Mouse (Mus musculus) kidney, embryonic 15.5 days (tissue): ENCODE results near the gene Setd5. TPM values are rescaled to one million over a fixed set of nuclear protein-coding genes. Genes with fewer than 3 reads are reported as not detected.

ENCODE experiments used
- ATAC-seq: fragments of 200-750 bp; cut with Nextera tagmentation; replicated peaks from 2 replicates; pipeline ENCODE4 v1.8.0; 2017; ENCODE audit warnings: moderate TSS enrichment; ENCODE audit not compliant: low FRiP score
- H3K27ac ChIP-seq: fragments of 300-500 bp; sonication (generic); 2 replicates; pipeline ENCODE4 v1.5.1; 2015; ENCODE audit warnings: mild to moderate bottlenecking, inconsistent platforms
- H3K27me3 ChIP-seq: fragments of 300-500 bp; sonication (generic); 2 replicates; pipeline ENCODE4 v1.6.1; 2015; ENCODE audit warnings: inconsistent platforms
- H3K36me3 ChIP-seq: fragments of 300-500 bp; sonication (generic); 2 replicates; pipeline ENCODE4 v1.6.1; 2015; ENCODE audit warnings: inconsistent platforms
- H3K4me1 ChIP-seq: fragments of 300-500 bp; sonication (generic); 2 replicates; pipeline ENCODE4 v1.6.1; 2015; ENCODE audit warnings: inconsistent platforms
- H3K4me2 ChIP-seq: fragments of 300-500 bp; sonication (generic); 2 replicates; pipeline ENCODE4 v1.6.1; 2015; ENCODE audit warnings: moderate library complexity, mild to moderate bottlenecking, inconsistent platforms
- H3K4me3 ChIP-seq: fragments of 300-500 bp; sonication (generic); replicated peaks from 2 replicates; pipeline ENCODE4 v1.5.1; 2015; ENCODE audit warnings: mild to moderate bottlenecking, inconsistent platforms
- H3K9ac ChIP-seq: fragments of 300-500 bp; sonication (generic); 2 replicates; pipeline ENCODE4 v1.6.1; 2015; ENCODE audit warnings: mild to moderate bottlenecking, inconsistent platforms
- H3K9me3 ChIP-seq: fragments of 300-500 bp; sonication (generic); replicated peaks from 2 replicates; pipeline ENCODE4 v1.6.1; 2016; ENCODE audit warnings: inconsistent platforms
- WGBS: fragments of 180-500 bp; shearing (Covaris S2); methylation state at CpG from one replicate; pipeline ENCODE4 v1.1.7; 2015; ENCODE audit warnings: mixed read lengths; 5-methylcytosine and 5-hydroxymethylcytosine counted together
- polyA plus RNA-seq: library from polyadenylated mRNA; unstranded; fragments of >200 nt; fragmentation: Nextera tagmentation; extraction: Ambion mirVana; gene quantifications from 2 replicates; pipeline ENCODE4 v1.2.1, GENCODE M21; 2015

The Setd5 gene
- polyA plus RNA-seq, 1 experiment from 2014 or later, result 75.9 TPM

- no peak overlapping the region for H3K9ac ChIP-seq
- 88% methylated on average over 5 of the region's 5 CpGs for WGBS
- ATAC-seq, result no peak
- no peaks in the 10 kb centered on the region for H3K9me3 ChIP-seq
- H3K4me1 ChIP-seq, result peaks cover 21% of the 10 kb centered on the region
- H3K36me3 ChIP-seq, result no peaks in the 10 kb centered on the region
- no peak overlapping the region for H3K4me2 ChIP-seq
- no peak overlapping the region for H3K27ac ChIP-seq
- H3K27me3 ChIP-seq, result no peaks in the 10 kb centered on the region
- no peak overlapping the region for H3K4me3 ChIP-seq
Observed at GRCm38 (mm10) chr6:113097662-113098061, 20.5 kb downstream of the Setd5 start.

DNA sequence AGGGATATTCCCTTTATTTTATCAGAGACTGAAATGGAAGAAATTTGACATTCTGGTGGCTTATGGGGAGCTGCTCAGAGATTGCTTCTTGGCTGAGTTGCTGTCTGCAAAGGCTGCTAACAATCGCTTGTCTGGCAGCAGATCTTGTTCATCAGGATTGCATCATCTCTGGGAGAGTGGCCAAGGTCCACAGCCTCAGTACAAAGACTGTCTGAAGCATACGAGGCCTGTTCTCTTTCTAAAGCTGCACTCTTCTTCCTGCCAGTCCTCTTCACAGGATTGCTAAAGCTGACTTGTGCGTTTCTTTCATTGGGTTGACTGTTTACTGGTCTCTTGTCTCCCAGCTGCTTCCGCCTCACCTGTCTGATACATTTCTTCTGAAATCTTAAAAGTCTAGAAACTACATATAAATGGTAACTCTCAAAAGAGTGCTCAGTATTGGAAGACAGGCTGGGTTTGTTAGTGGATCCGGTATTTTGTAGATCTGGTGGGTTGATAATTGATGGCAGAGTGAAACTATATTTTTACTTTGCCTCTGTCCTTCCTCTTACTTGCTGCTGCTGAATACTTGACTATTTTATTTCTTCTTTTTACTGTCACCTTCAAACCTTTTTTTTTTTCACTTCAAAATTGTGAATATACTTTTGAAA is 22.6 kb downstream of the Setd5 start:
- H3K9me3 ChIP-seq, result no peaks in the 10 kb centered on the region
- peak overlapping the region; percentile 33 for H3K4me2 ChIP-seq
- H3K36me3 ChIP-seq, result peaks cover 5% of the 10 kb centered on the region
- no peak overlapping the region; the same call in 1 of the 2 replicates for H3K9ac ChIP-seq
- H3K27ac ChIP-seq, result peak overlapping the region; percentile 79
- 32% methylated on average over 5 of the region's 5 CpGs for WGBS
- no peaks in the 10 kb centered on the region for H3K27me3 ChIP-seq
- H3K4me1 ChIP-seq, result peaks cover 21% of the 10 kb centered on the region
- no peak overlapping the region for H3K4me3 ChIP-seq
- ATAC-seq, result peak; percentile 93

GRCm38 (mm10) chr6:113102541-113102940 is 25.4 kb downstream of the Setd5 start:
- H3K4me2 ChIP-seq, result no peak overlapping the region
- no peak overlapping the region for H3K4me3 ChIP-seq
- WGBS, result 83% methylated on average over 4 of the region's 4 CpGs
- H3K27me3 ChIP-seq, result no peaks in the 10 kb centered on the region
- H3K36me3 ChIP-seq, result peaks cover 18% of the 10 kb centered on the region
- no peak overlapping the region for H3K9ac ChIP-seq
- H3K4me1 ChIP-seq, result peaks cover 18% of the 10 kb centered on the region
- no peak for ATAC-seq
- H3K9me3 ChIP-seq, result no peaks in the 10 kb centered on the region
- H3K27ac ChIP-seq, result no peak overlapping the region

- Histone ChIP-seq H3K4me1 (peaks cover 13% of the 10 kb centered on the region), H3K27me3 (no peaks in the 10 kb centered on the region), H3K4me2 (no peak overlapping the region), H3K36me3 (peaks cover 22% of the 10 kb centered on the region), H3K9me3 (no peaks in the 10 kb centered on the region), H3K4me3 (no peak overlapping the region), H3K27ac (no peak overlapping the region), H3K9ac (no peak overlapping the region)
- no peak for ATAC-seq
Observed at GRCm38 (mm10) chr6:113103765-113104164, 26.6 kb downstream of the Setd5 start.

- no peaks in the 10 kb centered on the region for H3K27me3 ChIP-seq
- ATAC-seq, result no peak
- H3K36me3 ChIP-seq, result peaks cover 65% of the 10 kb centered on the region
- no peak overlapping the region for H3K9ac ChIP-seq
- no peak overlapping the region for H3K4me3 ChIP-seq
- H3K4me2 ChIP-seq, result no peak overlapping the region
- H3K9me3 ChIP-seq, result no peaks in the 10 kb centered on the region
- 94% methylated on average over 3 of the region's 3 CpGs for WGBS
- H3K27ac ChIP-seq, result no peak overlapping the region
- no peaks in the 10 kb centered on the region for H3K4me1 ChIP-seq
Observed at GRCm38 (mm10) chr6:113109378-113109777, 32.2 kb downstream of the Setd5 start.

DNA sequence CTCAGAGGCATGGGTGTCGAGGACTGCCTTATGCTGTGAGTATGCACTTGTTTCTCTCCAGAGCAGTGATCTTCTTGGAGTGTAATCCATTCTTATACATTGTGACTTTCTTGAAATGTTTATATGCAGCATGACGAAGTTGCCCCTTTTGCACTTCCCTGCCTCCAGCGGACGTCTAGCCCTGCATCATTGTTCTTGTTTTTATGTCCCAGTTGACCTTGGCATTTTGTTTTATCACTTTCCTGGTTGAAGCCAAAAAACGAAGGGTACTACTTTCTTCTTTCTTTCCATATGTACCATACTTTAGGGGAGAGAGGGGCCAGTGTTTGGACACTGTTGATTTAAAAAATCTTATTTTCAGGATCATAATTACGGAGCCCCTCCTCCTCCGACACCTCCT is 32.8 kb downstream of the Setd5 start:
- Histone ChIP-seq H3K27me3 (no peaks in the 10 kb centered on the region), H3K27ac (no peak overlapping the region), H3K9me3 (no peaks in the 10 kb centered on the region), H3K36me3 (peaks cover 65% of the 10 kb centered on the region), H3K4me3 (no peak overlapping the region), H3K4me1 (no peaks in the 10 kb centered on the region), H3K9ac (no peak overlapping the region), H3K4me2 (no peak overlapping the region)
- ATAC-seq, result no peak
- 72% methylated on average over 7 of the region's 7 CpGs for WGBS

- H3K9ac ChIP-seq, result no peak overlapping the region
- no peak overlapping the region for H3K4me3 ChIP-seq
- no peaks in the 10 kb centered on the region for H3K27me3 ChIP-seq
- no peak overlapping the region for H3K4me2 ChIP-seq
- 92% methylated on average over 10 of the region's 10 CpGs for WGBS
- H3K27ac ChIP-seq, result no peak overlapping the region
- H3K4me1 ChIP-seq, result no peaks in the 10 kb centered on the region
- H3K36me3 ChIP-seq, result peaks cover 88% of the 10 kb centered on the region
- H3K9me3 ChIP-seq, result no peaks in the 10 kb centered on the region
- ATAC-seq, result no peak
Observed at GRCm38 (mm10) chr6:113120806-113121205, 43.6 kb downstream of the Setd5 start.

DNA sequence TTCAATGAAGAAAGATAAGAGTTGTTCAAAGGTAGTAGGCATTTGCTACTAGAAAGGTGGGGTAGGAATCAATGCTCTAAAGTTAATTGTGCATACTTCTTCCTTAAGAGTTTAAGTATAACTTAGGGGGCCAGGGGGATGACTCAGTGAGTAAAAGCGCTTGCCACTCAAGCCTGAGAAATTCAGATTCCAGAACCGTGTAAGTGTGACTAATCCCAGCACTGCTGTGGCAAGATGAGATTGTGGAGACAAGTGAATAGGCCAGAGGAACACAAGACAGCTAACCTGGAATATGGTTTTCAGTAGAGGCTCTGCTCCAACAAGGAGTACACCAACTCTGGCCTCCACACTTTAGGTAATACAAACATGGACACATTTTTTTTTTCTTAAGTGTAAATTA is 56.2 kb downstream of the Setd5 start:
- Histone ChIP-seq H3K4me3 (no peak overlapping the region), H3K4me2 (no peak overlapping the region), H3K36me3 (peaks cover 74% of the 10 kb centered on the region), H3K27ac (no peak overlapping the region), H3K9ac (no peak overlapping the region), H3K9me3 (no peaks in the 10 kb centered on the region), H3K27me3 (no peaks in the 10 kb centered on the region), H3K4me1 (no peaks in the 10 kb centered on the region)
- WGBS, result 82% methylated on average over 2 of the region's 2 CpGs
- no peak for ATAC-seq

- WGBS, result 64% methylated on average over 1 of the region's 1 CpGs
- Histone ChIP-seq H3K9ac (no peak overlapping the region), H3K27me3 (no peaks in the 10 kb centered on the region), H3K4me3 (no peak overlapping the region), H3K27ac (peak overlapping the region; percentile 71), H3K4me1 (peaks cover 10% of the 10 kb centered on the region; the same call in 1 of the 2 replicates), H3K4me2 (peak overlapping the region; percentile 45), H3K36me3 (peaks cover 85% of the 10 kb centered on the region), H3K9me3 (no peaks in the 10 kb centered on the region)
- ATAC-seq, result 0 out of 2 replicates have a peak, but pooled peaks have one; percentile 33
Observed at GRCm38 (mm10) chr6:113141389-113142094, 64.4 kb downstream of the Setd5 start.

DNA sequence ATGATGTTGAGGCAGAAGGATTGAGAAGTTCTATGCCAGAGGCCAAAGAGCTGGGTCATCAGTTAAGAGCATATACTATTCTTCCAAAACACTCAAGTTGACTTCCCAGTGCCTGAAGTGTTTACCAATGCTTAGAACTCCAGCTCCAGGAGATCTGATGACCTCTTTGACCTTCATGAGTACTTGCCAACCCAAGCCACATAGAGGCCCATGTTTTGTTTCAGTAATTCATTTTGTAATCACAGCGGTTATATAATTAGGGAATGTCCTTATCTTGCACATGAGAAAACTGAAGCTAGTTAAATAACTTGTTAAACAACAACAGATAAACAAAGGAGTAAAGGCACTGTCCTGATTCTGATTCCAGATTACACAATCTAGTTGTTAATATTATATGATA is 67.6 kb downstream of the Setd5 start:
- no peak overlapping the region for H3K4me3 ChIP-seq
- H3K4me1 ChIP-seq, result peaks cover 10% of the 10 kb centered on the region; the same call in 1 of the 2 replicates
- ATAC-seq, result no peak
- H3K27me3 ChIP-seq, result no peaks in the 10 kb centered on the region
- H3K36me3 ChIP-seq, result peaks cover 88% of the 10 kb centered on the region
- WGBS, result 92% methylated on average over 1 of the region's 1 CpGs
- H3K9ac ChIP-seq, result no peak overlapping the region
- H3K9me3 ChIP-seq, result no peaks in the 10 kb centered on the region
- no peak overlapping the region for H3K27ac ChIP-seq
- no peak overlapping the region for H3K4me2 ChIP-seq

GRCm38 (mm10) chr6:113145249-113145648 is 68.1 kb downstream of the Setd5 start:
- peaks cover 10% of the 10 kb centered on the region; the same call in 1 of the 2 replicates for H3K4me1 ChIP-seq
- H3K36me3 ChIP-seq, result peaks cover 89% of the 10 kb centered on the region
- H3K4me3 ChIP-seq, result no peak overlapping the region
- no peaks in the 10 kb centered on the region for H3K9me3 ChIP-seq
- WGBS, result 98% methylated on average over 4 of the region's 4 CpGs
- no peak overlapping the region for H3K9ac ChIP-seq
- H3K4me2 ChIP-seq, result no peak overlapping the region
- H3K27ac ChIP-seq, result no peak overlapping the region
- ATAC-seq, result no peak
- H3K27me3 ChIP-seq, result no peaks in the 10 kb centered on the region

DNA sequence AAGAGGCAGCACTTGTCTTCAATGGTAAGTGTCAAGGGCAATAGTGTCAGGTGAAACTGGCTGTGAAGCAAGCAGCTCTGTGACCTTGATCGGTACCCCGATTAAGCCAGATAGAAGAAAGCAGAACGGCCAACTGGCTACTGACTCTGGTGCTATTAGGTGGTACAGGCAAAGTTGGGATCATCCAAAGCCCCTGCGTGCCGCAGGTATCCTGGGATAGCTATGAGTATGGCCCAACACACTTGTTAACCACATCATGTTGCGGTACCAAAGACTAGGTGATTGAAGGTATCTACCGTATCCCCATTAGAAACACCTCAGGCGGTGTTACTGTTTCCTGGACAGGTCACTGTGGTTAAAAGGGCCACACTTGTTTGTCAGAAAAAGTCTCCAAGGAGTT is 76.9 kb downstream of the Setd5 start:
- Histone ChIP-seq H3K4me2 (no peak overlapping the region), H3K4me1 (no peaks in the 10 kb centered on the region), H3K27ac (no peak overlapping the region), H3K27me3 (no peaks in the 10 kb centered on the region), H3K9me3 (no peaks in the 10 kb centered on the region), H3K36me3 (peaks cover 88% of the 10 kb centered on the region), H3K9ac (no peak overlapping the region), H3K4me3 (no peak overlapping the region)
- ATAC-seq, result no peak
- 94% methylated on average over 8 of the region's 8 CpGs for WGBS
